Mouse (Mus musculus) spleen, adult 10 weeks (tissue): ENCODE measurements around the gene Defb23. TPM values are rescaled to one million over a fixed set of nuclear protein-coding genes. Genes with fewer than 3 reads are reported as not detected.

Experiments used
- polyA plus RNA-seq: library from polyadenylated mRNA; stranded (reverse); fragments of 350-450 nt; fragmentation: Illumina TruSeq; extraction: RNeasy Lipid Tissue Mini Kit (QIAGEN cat#74804); gene quantifications from one replicate; pipeline ENCODE4 v1.2.3, GENCODE M21; 2015; ENCODE audit warnings: low replicate concordance; ENCODE audit not compliant: insufficient read depth

The Defb23 gene
- not detected for polyA plus RNA-seq

GRCm38 (mm10) chr2:152464570-152465150 lies at the start of gene Defb23:
Gene Defb23 (minus strand): TSS chr2:152464620.

GRCm38 (mm10) chr2:152511592-152511991 lies 47.2 kb upstream of the Defb23 start, which contains the start of gene Defb26:
Gene Defb26 (minus strand): TSS chr2:152511692.

GRCm38 (mm10) chr2:152490038-152490437 lies 25.6 kb upstream of the Defb23 start, which contains the start of gene Defb22:
Gene Defb22 (minus strand): TSS chr2:152490138.

GRCm38 (mm10) chr2:152476763-152477162 lies 12.3 kb upstream of the Defb23 start, which contains the start of gene Defb20:
Gene Defb20 (plus strand): TSS chr2:152477063.

GRCm38 (mm10) chr2:152415287-152415686 lies 49.1 kb downstream of the Defb23 start, which contains the start of gene 6820408C15Rik:
Gene 6820408C15Rik (plus strand): TSS chr2:152415587.

GRCm38 (mm10) chr2:152414591-152415165 lies 49.7 kb downstream of the Defb23 start, which contains the start of gene Zcchc3:
Gene Zcchc3 (minus strand): TSS chr2:152415027.

Other genes starting within 250 kb of the Defb23 start
- 160 TPM for gene Csnk2a1, start 237.8 kb downstream of the Defb23 start, polyA plus RNA-seq
- 63.0 TPM for gene Tbc1d20, start 170.8 kb downstream of the Defb23 start, polyA plus RNA-seq
- gene Rbck1, start 132.0 kb downstream of the Defb23 start, polyA plus RNA-seq: 51.8 TPM
- 0.37 TPM for gene Trib3, start 120.6 kb downstream of the Defb23 start, polyA plus RNA-seq
- gene Nrsn2, start 88.0 kb downstream of the Defb23 start, polyA plus RNA-seq: not detected
- gene Sox12, start 66.6 kb downstream of the Defb23 start, polyA plus RNA-seq: 1.0 TPM
- 2.3 TPM for gene Zcchc3, start 49.6 kb downstream of the Defb23 start, polyA plus RNA-seq
- not detected for gene 6820408C15Rik, start 49.0 kb downstream of the Defb23 start, polyA plus RNA-seq
- not detected for gene Defb20, start 12.4 kb upstream of the Defb23 start, polyA plus RNA-seq
- not detected for gene Defb22, start 25.5 kb upstream of the Defb23 start, polyA plus RNA-seq
- not detected for gene Defb26, start 47.1 kb upstream of the Defb23 start, polyA plus RNA-seq
- gene Defb28, start 53.6 kb upstream of the Defb23 start, polyA plus RNA-seq: not detected
- gene Defb29, start 75.5 kb upstream of the Defb23 start, polyA plus RNA-seq: not detected
- gene Gm17416, start 104.7 kb upstream of the Defb23 start, polyA plus RNA-seq: not detected
- gene Defb21, start 108.1 kb upstream of the Defb23 start, polyA plus RNA-seq: not detected
- gene Defb19, start 115.7 kb upstream of the Defb23 start, polyA plus RNA-seq: not detected
- gene Defb45, start 134.8 kb upstream of the Defb23 start, polyA plus RNA-seq: not detected
- not detected for gene Defb36, start 139.7 kb upstream of the Defb23 start, polyA plus RNA-seq
- gene Defb25, start 158.4 kb upstream of the Defb23 start, polyA plus RNA-seq: not detected
- 3.6 TPM for gene Rem1, start 162.3 kb upstream of the Defb23 start, polyA plus RNA-seq
- gene H13, start 204.8 kb upstream of the Defb23 start, polyA plus RNA-seq: 77.9 TPM
- gene Mcts2, start 222.4 kb upstream of the Defb23 start, polyA plus RNA-seq: 8.0 TPM